Mouse (Mus musculus) gonadal fat pad, adult 2 months (tissue): Measurements from ENCODE around the gene Slc35b1. TPM values are rescaled to one million over a fixed set of nuclear protein-coding genes. Genes with fewer than 3 reads are reported as not detected.

ENCODE experiments used
- DNase-seq: peaks from one replicate; pipeline ENCODE4 v3.0.0-alpha.2; 2012; ENCODE audit warnings: low read depth
- polyA plus RNA-seq: library from polyadenylated mRNA; depleted of rRNA; stranded (reverse); fragments of >200 nt; gene quantifications from 2 replicates; pipeline ENCODE4 v1.2.3, GENCODE M21; 2012

The Slc35b1 gene
- polyA plus RNA-seq, 1 experiment, result 157 TPM

DNA sequence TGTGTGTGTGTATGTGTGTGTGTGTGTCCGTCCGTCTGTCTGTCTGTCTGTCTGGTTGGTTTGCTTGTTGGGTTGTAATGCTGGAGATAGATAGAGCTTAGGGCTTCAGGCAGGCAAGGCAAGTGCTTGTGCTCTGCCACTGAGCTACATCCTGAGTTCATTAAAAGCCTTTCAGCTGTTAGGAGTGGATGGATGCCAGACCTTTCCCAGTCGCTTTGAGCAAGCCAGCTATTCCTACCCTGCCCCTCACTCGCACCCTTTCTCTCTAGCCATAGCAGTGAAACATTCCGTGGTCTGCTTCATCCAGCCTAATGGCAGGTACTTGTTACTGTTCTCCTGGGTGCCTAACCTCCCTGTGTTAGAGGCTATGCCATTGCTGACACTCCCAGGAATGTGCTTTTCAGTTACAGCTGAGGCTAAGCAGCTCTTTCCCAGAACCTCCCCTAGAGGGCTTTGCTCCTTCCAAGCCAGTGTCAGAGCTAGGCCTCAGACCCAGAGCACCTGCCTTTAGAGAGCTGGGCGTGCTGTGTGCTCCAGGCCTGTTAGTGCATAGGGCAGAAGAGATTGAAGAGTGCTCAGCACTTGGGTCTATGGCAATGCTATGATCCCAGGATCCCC, 18.1 kb upstream of the Slc35b1 start:
- DNase-seq, result no peak

GRCm38 (mm10) chr11:95367011-95367735, 17.3 kb upstream of the Slc35b1 start:
- no peak for DNase-seq

- no peak for DNase-seq
Observed at GRCm38 (mm10) chr11:95368231-95368823, 16.2 kb upstream of the Slc35b1 start.

GRCm38 (mm10) chr11:95368871-95369270, 15.6 kb upstream of the Slc35b1 start:
- DNase-seq, result no peak

DNA sequence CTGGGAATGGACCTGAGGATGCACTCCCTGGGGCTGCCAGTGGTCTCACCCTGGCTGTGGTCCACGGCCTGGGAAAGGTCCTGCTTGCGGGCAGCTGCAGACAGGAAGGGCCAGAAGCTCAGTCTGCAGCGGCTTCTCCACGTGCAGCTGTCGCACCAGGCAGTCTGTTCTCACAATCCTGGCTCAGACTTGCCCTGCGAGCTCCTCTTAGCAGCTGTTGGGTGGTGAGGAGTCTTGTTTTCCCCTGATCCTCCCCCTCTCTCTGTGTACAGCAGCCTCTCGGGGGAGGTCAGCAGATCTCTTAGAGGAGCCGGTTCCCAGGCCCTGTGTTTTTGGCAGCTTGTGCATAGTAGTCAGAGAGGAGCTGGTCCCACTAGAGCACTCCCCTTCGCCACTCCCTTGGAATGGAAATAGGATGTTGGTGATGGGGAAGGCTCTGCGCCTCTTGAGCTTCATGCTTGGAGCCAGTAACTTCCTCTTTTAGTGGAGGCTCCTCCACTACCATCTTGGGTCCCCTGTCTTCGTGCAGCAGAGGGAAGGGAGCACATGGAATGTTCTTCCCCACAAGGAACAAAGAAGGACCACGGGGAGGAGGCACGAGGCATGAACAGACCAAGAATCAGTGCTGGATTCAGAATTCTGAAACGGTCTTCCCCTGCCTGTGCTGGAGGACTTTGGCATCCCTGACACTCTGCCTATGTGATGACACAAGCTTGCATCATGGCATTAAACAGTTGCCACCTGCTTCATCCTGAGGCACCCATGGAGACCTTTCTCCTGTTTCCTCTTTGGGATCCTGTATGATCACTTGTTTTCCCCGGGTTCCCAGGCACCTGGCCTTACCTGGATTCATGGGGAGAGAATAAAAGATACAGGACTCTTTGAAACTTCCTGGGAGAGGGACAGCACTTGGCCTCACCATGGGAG, 14.3 kb upstream of the Slc35b1 start:
- no peak for DNase-seq

DNA sequence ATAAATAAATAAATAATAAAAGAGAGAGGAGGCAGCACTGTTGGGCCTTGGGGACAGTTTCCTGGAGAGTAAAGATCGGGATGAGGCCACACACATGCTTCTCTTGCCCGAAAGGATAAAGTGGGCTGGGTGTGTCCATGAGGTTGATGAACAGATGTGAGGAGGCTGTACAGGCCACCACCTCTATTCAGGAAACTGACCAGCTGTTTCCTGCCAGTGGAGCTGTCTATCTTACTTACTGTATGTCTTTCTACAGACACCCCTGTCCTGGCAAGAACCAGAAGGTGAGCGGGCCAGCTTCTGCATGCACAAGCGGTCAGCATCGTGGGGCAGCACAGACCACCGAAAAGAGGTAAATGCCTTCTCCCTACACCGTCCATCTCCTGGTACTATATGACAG, 13.3 kb upstream of the Slc35b1 start:
- no peak for DNase-seq

DNA sequence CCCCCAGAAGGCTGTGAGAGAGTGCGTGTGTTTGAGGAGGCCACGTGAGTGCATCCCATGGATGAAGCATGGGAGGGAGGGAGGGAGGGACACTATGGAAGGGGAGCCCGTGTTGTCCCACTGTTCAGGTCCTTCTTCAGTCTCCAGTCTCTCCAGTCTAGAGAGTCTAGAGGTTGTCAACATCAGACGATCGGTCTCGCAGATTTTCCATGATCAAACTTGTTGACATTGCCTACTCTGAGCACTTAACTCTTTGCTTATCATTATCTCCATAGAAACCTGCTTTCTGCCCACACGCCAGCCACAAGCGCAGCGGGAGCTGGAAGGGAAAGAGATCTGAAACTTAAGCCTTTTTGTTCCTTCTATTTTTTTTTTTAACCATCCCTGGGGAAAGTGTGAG, 5.6 kb upstream of the Slc35b1 start:
- no peak for DNase-seq

DNA sequence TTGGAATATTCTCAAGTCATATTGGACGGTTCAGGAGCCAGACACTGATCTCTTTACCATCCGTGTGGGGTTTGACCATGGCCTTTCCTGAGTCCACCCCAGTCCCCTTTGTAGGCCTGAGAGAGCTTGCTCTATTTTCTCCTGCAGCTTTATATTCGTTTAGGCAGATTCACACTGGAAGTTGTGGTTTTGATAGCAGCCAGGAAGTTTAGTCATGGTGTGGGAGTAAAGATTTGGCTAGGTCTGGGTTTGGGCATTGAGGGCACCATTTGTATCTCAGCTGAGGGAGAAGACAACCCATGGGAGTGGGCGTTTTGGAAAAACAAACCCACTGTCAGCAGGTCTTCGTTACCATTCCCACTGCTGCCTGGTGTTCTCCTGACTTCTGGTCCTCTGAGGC, 4.9 kb upstream of the Slc35b1 start:
- DNase-seq, result no peak

GRCm38 (mm10) chr11:95380711-95381110, 3.8 kb upstream of the Slc35b1 start:
- no peak for DNase-seq

- no peak for DNase-seq
Observed at GRCm38 (mm10) chr11:95381146-95381545, 3.3 kb upstream of the Slc35b1 start.

- no peak for DNase-seq
Observed at GRCm38 (mm10) chr11:95383331-95383986, 1.0 kb upstream of the Slc35b1 start.

GRCm38 (mm10) chr11:95384004-95384318, 531 bp upstream of the Slc35b1 start:
- no peak for DNase-seq

DNA sequence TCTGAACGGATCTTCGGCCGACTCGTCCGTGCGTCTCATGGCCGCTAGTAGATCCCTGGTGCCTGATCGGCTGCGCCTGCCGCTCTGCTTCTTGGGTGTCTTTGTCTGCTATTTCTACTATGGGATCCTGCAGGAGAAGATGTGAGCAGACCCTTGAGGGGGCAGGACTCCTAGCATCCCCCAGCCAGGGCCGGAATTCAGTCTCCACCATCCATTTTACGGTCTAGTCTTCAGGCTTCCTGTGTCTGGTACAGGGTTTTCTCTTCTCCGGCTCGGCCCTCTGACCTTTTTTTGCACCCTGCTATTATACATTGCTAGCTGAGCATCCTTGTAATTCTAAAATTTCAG, 455 bp downstream of the Slc35b1 start:
- DNase-seq, result no peak

DNA sequence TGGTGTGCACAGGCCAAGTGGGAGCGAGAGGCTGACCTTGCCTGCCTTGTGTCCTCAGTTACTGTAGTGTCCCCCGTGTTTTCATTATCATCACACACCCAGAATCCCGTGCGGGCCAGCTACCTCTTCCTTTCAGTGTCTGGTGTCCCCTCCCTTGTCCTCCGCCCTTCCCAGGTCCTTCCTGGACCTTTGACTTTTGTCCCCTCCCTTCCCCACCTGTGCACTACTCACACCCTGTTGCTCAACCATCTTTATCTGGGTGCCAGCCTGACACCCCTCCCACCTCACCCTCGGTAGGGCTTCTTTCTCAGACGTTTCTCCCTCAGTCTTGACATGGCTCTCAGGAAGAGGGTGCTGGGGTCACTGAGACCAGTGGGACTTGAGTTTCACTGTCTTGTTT, 2.9 kb downstream of the Slc35b1 start:
- no peak for DNase-seq

DNA sequence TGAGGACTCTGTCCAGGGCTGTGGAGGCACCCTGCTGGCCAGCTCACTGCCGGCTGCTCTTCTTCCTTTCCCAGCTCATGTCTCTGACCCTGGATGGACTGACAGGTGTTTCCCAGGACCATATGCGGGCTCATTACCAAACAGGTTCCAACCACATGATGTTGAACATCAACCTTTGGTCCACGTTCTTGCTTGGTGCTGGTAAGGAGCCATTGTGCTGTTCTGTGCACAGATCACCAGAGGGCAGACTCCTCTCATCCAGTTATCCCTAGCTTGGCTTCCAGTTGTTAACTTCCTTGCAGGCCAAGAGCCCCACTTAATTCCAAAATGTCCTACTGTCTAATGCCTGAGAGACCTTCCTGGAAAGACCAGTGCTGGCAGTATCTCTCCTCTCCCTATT, 4.5 kb downstream of the Slc35b1 start:
- no peak for DNase-seq

DNA sequence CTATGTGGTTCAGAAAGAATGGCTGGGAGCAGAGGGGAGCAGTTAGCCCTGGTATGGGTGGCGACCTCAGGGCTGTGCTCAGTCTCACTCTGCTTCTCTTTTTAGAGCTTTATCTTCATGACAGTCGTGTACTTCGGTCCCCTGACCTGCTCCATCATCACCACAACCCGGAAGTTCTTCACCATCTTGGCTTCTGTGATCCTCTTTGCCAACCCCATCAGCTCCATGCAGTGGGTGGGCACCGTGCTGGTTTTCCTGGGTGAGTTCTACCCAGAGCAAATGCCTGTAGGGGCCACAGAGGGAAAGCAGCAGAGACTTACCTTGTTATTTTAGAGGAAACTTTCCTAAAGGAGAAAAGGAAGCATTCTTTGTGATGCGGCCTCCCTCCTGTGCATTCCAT, 5.9 kb downstream of the Slc35b1 start:
- DNase-seq, result no peak

DNA sequence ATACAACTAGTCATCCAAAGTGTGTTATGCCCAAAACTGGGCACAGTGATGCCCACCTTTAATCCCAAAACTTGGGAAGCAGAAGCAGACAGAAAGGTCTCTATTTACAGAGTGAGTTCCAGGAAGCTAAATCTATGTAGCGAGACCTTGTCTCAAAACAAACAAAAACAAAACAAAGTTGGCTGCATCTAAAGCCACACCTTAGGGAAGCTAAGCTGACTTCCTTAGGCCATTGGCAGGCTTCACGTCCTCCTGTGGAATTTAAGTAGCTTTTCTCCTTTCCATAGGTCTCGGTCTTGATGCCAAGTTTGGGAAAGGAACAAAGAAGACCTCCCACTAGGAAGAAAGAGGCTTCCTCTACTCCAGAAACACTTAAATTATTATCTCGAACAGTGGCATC, 6.7 kb downstream of the Slc35b1 start:
- no peak for DNase-seq

DNA sequence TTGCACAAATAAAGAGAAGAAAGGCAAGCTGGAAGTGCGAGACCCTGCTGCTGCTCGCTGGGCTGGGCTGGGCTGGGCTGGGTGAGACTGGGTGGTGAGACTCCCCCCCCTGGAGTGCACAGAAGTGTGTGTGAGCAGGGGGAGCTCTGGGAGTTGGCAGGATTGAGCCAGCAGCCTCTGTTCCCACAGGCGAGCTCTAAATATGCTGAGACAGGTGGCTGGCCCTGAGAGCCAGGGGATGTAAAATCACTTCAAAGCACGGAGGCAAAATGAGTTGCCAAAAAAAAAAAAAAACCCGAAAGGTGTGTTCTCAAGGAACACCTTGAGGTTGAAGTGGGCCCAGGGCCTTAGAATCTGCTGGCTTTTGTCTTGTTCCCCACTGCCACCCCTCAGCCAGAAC, 7.3 kb downstream of the Slc35b1 start:
- peak; percentile 73 for DNase-seq

GRCm38 (mm10) chr11:95392223-95392667, 7.8 kb downstream of the Slc35b1 start:
- DNase-seq, result peak; percentile 80

DNA sequence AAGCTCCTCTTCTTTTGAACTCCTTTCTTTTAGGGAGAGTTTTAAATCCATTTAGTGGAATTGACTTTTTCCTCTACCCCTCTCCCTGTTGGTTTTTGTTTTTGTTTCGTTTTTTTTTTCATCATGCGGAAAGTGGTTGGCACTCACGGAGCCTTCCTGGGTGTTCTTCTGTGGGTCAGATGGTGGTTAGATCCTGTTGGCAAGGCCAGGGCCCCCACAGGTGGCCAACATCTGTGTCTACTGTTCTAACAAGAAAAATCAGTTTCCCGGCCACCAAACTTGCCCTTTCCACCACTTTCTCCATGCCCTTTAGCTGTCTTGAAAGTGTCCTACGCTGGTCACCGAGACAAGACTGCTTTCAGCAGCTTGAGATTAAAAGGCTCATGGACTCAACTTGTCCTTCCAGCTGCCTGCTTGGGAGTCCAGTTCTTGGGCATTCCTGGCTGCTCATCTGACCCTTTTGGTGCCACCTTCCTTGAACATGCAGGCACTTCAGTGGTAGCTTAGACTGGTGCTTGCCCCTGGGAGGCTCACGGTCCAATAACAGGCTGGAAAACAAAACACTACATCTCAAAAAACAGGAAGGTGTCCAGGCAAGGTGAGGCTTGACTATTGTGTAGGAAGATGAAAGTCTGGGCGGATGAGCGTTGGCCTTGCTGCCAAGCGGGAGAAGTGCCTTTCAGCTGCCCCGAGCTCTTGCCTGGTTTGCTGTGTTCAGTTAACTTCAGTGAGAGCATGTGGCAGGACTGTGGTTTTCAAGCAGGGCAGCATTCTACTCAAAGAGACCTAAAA, 8.4 kb downstream of the Slc35b1 start:
- DNase-seq, result peak; percentile 82

DNA sequence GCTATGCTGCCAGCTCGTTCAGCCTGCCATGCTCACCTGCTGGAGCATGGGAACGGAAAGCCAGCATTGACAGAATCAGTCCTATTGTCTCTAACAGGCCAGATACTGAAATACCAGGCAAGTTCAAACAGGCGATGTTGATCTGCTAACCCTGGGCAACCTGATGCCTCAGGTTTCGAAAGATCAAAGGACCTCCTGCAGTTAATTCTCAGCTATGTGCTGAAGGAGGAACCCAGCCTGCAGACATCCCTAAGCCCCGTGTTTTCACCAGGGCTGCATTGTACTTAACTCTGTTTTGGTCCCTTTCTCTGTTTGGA, 9.0 kb downstream of the Slc35b1 start:
- DNase-seq, result peak; percentile 94
